Mouse (Mus musculus): ENCODE results near the gene Cox6a2. TPM values are rescaled to one million over a fixed set of nuclear protein-coding genes. Genes with fewer than 3 reads are reported as not detected.
A peak's percentile ranks its signal among the peaks of the same experiment; 100 is the strongest.

Gene Cox6a2
- polyA plus RNA-seq (2015; fragmentation: Nextera tagmentation; extraction: Ambion mirVana), result 0.78 TPM in 1 of 2 replicates, not detected in the other

DNA sequence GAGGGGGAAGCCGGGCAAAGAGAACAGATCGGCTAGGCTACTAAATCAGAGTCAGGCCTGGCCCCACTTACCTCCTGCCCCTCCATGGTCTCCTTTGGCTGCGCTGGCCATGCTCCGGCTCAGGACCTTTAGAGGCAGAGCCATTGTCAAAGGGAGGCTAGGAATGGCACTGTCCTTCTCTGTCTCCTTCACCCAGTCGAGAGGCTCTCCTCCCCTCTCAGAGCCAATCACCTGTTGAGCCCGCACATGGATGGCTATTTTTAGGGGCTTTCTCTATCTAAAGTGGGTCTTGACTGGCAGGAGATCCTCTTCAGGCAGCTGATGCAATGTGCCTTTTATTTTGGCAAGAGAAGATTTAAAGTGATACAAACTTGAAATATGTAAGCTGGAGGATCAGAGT is at the start of gene Cox6a2:
Gene Cox6a2 (minus strand): TSS at position 236 of the 400 bp plus-strand sequence.
- 80% methylated on average over 6 of the region's 6 CpGs for WGBS
- no peaks in the 10 kb centered on the region for H3K4me1 ChIP-seq
- no peak within 1 kb of the TSS for H3K27ac ChIP-seq (replicated peaks)
- ATAC-seq (replicated peaks), result no peak
- no peak within 1 kb of the TSS for H3K9ac ChIP-seq (replicated peaks)
- H3K36me3 ChIP-seq, result no peaks in the 10 kb centered on the region
- H3K4me2 ChIP-seq (replicated peaks), result no peak within 1 kb of the TSS
- H3K27me3 ChIP-seq, result no peaks in the 10 kb centered on the region
- no peak within 1 kb of the TSS for H3K4me3 ChIP-seq
- H3K9me3 ChIP-seq, result no peaks in the 10 kb centered on the region

DNA sequence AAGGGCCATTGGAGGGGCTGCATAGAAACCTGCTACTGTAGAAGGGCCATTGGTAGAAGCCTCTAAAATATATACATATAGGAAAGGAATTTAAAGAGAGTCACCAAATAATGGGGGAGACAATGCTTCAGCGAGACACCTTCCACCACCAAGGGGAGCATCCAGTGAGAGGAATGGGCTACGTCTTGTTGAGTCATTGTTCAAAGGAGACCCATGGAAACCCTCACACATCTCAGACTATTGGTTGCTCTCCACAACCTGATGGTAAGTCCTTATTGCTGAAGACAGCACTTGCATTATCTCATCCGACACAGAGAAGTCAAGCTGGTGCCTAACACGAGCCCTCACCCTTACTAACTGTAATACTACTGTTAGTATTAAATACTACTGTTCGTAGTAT is 49.6 kb upstream of the Cox6a2 start:
- no peak overlapping the region for H3K9ac ChIP-seq (replicated peaks)
- WGBS, result 91% methylated on average over 5 of the region's 5 CpGs
- H3K4me1 ChIP-seq, result peaks cover 11% of the 10 kb centered on the region
- no peak overlapping the region for H3K4me2 ChIP-seq (replicated peaks)
- no peak overlapping the region for H3K4me3 ChIP-seq
- H3K9me3 ChIP-seq, result no peaks in the 10 kb centered on the region
- ATAC-seq (replicated peaks), result no peak
- no peaks in the 10 kb centered on the region for H3K36me3 ChIP-seq
- H3K27me3 ChIP-seq, result no peaks in the 10 kb centered on the region
- no peak overlapping the region for H3K27ac ChIP-seq (replicated peaks)

DNA sequence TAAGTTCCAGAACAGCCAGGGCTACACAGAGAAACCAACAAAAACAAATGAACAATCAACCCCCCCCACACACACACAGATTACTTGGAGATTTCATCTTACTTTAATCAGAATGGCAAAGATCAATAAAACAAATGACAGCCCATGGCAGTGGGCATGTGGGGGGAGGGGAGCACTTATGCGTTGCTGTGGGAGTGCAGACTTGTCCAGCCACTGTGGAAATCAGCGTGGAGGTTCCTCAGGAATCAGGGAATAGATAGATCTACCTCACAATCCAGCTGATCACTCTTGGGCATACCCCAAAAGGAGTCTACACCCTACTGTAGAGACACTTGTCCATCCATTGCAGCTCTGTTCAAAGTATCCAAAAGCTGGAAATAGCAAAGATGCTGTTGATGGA is 48.8 kb upstream of the Cox6a2 start:
- Histone ChIP-seq H3K4me3 (no peak overlapping the region), H3K4me2 (replicated peaks) (no peak overlapping the region), H3K27ac (replicated peaks) (no peak overlapping the region), H3K9ac (replicated peaks) (no peak overlapping the region), H3K4me1 (peaks cover 11% of the 10 kb centered on the region), H3K36me3 (no peaks in the 10 kb centered on the region), H3K9me3 (no peaks in the 10 kb centered on the region), H3K27me3 (no peaks in the 10 kb centered on the region)
- ATAC-seq (replicated peaks), result no peak
- WGBS, result 64% methylated on average over 2 of the region's 2 CpGs

DNA sequence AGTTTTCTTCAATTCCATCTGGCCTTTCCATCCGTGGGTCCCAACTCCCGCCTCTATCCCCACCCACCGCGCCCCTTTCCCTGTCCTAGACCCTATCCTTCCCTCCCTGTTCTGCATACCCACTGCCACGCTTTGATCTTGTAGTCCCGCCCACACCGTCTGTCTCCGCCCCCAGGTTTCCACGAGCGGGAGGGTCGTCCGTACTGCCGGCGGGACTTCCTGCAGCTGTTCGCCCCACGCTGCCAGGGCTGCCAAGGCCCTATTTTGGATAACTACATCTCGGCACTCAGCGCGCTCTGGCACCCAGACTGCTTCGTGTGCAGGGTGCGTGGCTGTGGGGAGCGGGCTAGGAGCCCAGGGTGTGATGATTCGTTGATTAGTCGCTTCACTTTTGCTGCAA is 46.4 kb upstream of the Cox6a2 start:
- H3K9ac ChIP-seq (replicated peaks), result peak overlapping the region; percentile 37
- no peak overlapping the region for H3K27ac ChIP-seq (replicated peaks)
- no peaks in the 10 kb centered on the region for H3K9me3 ChIP-seq
- H3K27me3 ChIP-seq, result no peaks in the 10 kb centered on the region
- WGBS, result 7% methylated on average over 24 of the region's 24 CpGs
- peak overlapping the region; percentile 58 for H3K4me2 ChIP-seq (replicated peaks)
- peak overlapping the region; percentile 38 for H3K4me3 ChIP-seq
- H3K4me1 ChIP-seq, result peaks cover 11% of the 10 kb centered on the region
- H3K36me3 ChIP-seq, result no peaks in the 10 kb centered on the region
- peak; percentile 84 for ATAC-seq (replicated peaks)

GRCm38 (mm10) chr7:128251946-128252345 is 45.8 kb upstream of the Cox6a2 start:
- H3K4me3 ChIP-seq, result peak overlapping the region; percentile 38
- peak overlapping the region; percentile 58 for H3K4me2 ChIP-seq (replicated peaks)
- 45% methylated on average over 12 of the region's 12 CpGs for WGBS
- 0 out of 2 replicates have a peak overlapping the region, but pooled peaks have one; percentile 37 for H3K9ac ChIP-seq (replicated peaks)
- H3K4me1 ChIP-seq, result peaks cover 11% of the 10 kb centered on the region
- no peaks in the 10 kb centered on the region for H3K27me3 ChIP-seq
- ATAC-seq (replicated peaks), result no peak
- H3K36me3 ChIP-seq, result no peaks in the 10 kb centered on the region
- no peaks in the 10 kb centered on the region for H3K9me3 ChIP-seq
- no peak overlapping the region for H3K27ac ChIP-seq (replicated peaks)

DNA sequence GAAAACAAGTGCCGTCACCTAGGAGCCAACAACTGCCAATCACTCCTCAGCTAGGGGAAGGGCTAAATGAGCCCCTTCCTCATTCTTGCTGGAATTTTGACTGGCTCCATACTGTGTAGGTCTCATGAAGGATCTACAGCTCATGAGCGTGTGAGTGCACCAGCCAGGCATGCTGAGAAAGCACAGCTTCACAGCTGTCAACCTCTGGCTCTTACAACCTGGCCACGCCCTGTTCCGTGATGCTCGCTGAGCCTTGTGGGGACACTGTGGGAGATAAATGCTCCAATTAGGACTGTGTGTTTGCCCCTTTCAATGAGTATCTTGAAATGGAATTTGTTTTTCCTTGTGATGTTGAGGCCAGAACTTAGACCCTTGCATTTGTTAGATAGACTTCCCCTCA is 43.8 kb upstream of the Cox6a2 start:
- ATAC-seq (replicated peaks), result no peak
- 81% methylated on average over 5 of the region's 5 CpGs for WGBS

GRCm38 (mm10) chr7:128248081-128249042 is 42.2 kb upstream of the Cox6a2 start:
- Histone ChIP-seq H3K9me3 (no peaks in the 10 kb centered on the region), H3K9ac (replicated peaks) (no peak overlapping the region), H3K4me2 (replicated peaks) (no peak overlapping the region), H3K4me1 (peaks cover 22% of the 10 kb centered on the region), H3K4me3 (no peak overlapping the region), H3K36me3 (peaks cover 11% of the 10 kb centered on the region; the same call in 1 of the 2 replicates), H3K27me3 (no peaks in the 10 kb centered on the region), H3K27ac (replicated peaks) (no peak overlapping the region)
- no peak for ATAC-seq (replicated peaks)
- WGBS, result 82% methylated on average over 10 of the region's 10 CpGs

More for the DNA sequence above, 43.8 kb upstream of the Cox6a2 start:
- Histone ChIP-seq H3K4me1 (peaks cover 22% of the 10 kb centered on the region), H3K9me3 (no peaks in the 10 kb centered on the region), H3K9ac (replicated peaks) (no peak overlapping the region), H3K27me3 (no peaks in the 10 kb centered on the region), H3K4me3 (no peak overlapping the region), H3K4me2 (replicated peaks) (no peak overlapping the region), H3K36me3 (peaks cover under 1% of the 10 kb centered on the region; the same call in 1 of the 2 replicates), H3K27ac (replicated peaks) (no peak overlapping the region)

GRCm38 (mm10) chr7:128247443-128247842 is 41.3 kb upstream of the Cox6a2 start:
- Histone ChIP-seq H3K9me3 (no peaks in the 10 kb centered on the region), H3K4me2 (replicated peaks) (peak overlapping the region; percentile 63), H3K4me3 (peak overlapping the region; percentile 40), H3K27me3 (no peaks in the 10 kb centered on the region), H3K36me3 (peaks cover 11% of the 10 kb centered on the region; the same call in 1 of the 2 replicates), H3K4me1 (peaks cover 17% of the 10 kb centered on the region), H3K27ac (replicated peaks) (peak overlapping the region; percentile 74), H3K9ac (replicated peaks) (peak overlapping the region; percentile 53)
- WGBS, result 3% methylated on average over 13 of the region's 13 CpGs
- ATAC-seq (replicated peaks), result peak; percentile 80

DNA sequence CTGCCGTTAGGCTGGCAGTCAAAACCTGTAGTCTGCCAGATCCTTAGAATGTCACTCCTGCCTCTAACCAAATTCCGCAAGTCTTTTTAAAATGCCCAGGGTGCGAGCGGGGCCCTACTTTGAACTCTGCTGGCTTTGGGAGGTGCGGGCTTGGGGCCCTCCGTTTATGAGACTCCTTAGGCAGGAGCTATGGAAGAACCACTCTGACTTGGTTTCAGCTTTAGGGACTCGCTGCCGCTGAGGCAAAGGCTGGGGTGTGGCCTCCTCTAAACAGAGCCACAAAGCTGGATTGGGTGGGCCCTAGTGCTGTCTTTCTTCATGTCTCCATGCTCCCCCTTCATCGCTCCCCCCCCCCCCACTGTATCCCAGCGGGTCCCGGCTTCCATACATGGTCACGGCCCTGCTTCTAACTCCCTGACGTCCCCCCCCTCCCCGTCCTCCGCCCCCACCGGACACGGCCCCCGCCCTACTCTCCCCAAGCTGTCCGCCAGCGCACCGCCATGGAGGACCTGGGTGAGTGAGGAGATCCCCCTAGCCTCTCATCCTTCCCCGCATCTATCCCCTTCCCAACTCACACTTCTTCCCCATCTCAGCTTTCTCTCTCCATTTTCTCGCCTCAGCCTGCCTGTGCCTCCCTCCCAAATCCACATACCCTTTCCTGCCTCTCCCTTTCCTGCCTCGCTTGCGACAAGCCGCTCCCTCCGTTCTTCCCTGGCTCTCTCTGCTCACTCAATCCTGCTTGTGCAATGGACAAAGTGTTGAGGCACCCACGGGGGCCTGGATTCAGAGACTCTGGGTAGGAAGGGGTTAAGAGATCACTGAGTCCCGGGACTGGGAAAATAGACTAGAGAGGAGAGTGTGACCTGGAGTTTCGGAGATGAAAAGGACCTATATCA is 40.6 kb upstream of the Cox6a2 start, which contains the start of gene Tgfb1i1:
Gene Tgfb1i1 (plus strand): TSS at position 317 of the 896 bp plus-strand sequence.
- H3K36me3 ChIP-seq, result peaks cover 14% of the 10 kb centered on the region; the same call in 1 of the 2 replicates
- peak within 1 kb of the TSS; percentile 74 for H3K27ac ChIP-seq (replicated peaks)
- H3K4me2 ChIP-seq (replicated peaks), result peak within 1 kb of the TSS; percentile 63
- H3K9me3 ChIP-seq, result no peaks in the 10 kb centered on the region
- no peaks in the 10 kb centered on the region for H3K27me3 ChIP-seq
- H3K4me1 ChIP-seq, result peaks cover 11% of the 10 kb centered on the region
- peak within 1 kb of the TSS; percentile 40 for H3K4me3 ChIP-seq
- WGBS, result 2% methylated on average over 30 of the region's 30 CpGs
- ATAC-seq (replicated peaks), result peak; percentile 55
- H3K9ac ChIP-seq (replicated peaks), result peak within 1 kb of the TSS; percentile 53

DNA sequence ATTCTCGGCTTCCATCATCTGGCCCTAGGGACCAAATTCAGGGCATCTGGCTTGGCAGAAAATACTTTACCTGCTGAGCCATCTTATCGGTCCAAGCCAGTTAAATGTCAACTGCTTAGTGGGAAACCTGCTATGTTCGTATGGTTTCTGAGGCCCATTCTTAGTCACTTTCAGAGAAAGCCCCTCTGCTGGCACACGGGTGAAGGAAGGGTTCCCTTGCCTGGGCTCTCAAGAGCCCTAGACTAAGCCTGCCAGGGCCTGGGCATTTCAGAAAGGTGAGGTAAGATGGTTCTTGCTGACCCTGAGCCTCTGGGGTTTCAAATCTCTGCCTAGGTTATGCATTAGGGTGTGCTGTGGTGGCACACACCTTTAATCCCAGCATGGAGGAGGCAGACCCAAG is 39.4 kb upstream of the Cox6a2 start:
- peaks cover 17% of the 10 kb centered on the region; the same call in 1 of the 2 replicates for H3K36me3 ChIP-seq
- H3K27me3 ChIP-seq, result no peaks in the 10 kb centered on the region
- no peak overlapping the region for H3K9ac ChIP-seq (replicated peaks)
- H3K4me1 ChIP-seq, result peaks cover 11% of the 10 kb centered on the region
- H3K4me2 ChIP-seq (replicated peaks), result no peak overlapping the region
- 86% methylated on average over 4 of the region's 4 CpGs for WGBS
- no peaks in the 10 kb centered on the region for H3K9me3 ChIP-seq
- no peak overlapping the region for H3K4me3 ChIP-seq
- no peak overlapping the region for H3K27ac ChIP-seq (replicated peaks)
- no peak for ATAC-seq (replicated peaks)

GRCm38 (mm10) chr7:128244410-128245025 is 38.3 kb upstream of the Cox6a2 start:
- Histone ChIP-seq H3K9me3 (no peaks in the 10 kb centered on the region), H3K4me1 (peaks cover 11% of the 10 kb centered on the region), H3K27ac (replicated peaks) (no peak overlapping the region), H3K9ac (replicated peaks) (no peak overlapping the region), H3K4me3 (no peak overlapping the region), H3K4me2 (replicated peaks) (no peak overlapping the region), H3K27me3 (no peaks in the 10 kb centered on the region), H3K36me3 (peaks cover 23% of the 10 kb centered on the region; the same call in 1 of the 2 replicates)
- ATAC-seq (replicated peaks), result no peak
- WGBS, result 85% methylated on average over 18 of the region's 18 CpGs

Data from forebrain, embryonic 15.5 days (tissue).